Mouse (Mus musculus) lung, adult 2 months (tissue): ENCODE data around the gene Cacna2d3.

ENCODE experiments used
- CTCF ChIP-seq: fragments of 200-500 bp; IDR thresholded peaks from 2 replicates; pipeline ENCODE4 v1.5.1; 2011; ENCODE audit warnings: mild to moderate bottlenecking, low read length, control low read depth; ENCODE audit not compliant: insufficient read depth
- POLR2A ChIP-seq: fragments of 200-500 bp; IDR thresholded peaks from 2 replicates; pipeline ENCODE4 v1.6.1; 2011; ENCODE audit warnings: low read depth, mild to moderate bottlenecking, control low read depth, low read length, borderline replicate concordance; ENCODE audit errors: extremely low read depth

GRCm38 (mm10) chr14:29402471-29402870, 319.2 kb downstream of the Cacna2d3 start:
- TF ChIP-seq CTCF (no peak), POLR2A (no peak)
